Mouse (Mus musculus) CH12.LX (cell line): ENCODE measurements at regions not wholly inside any gene's neighbourhood (a gene's known extent, or its start where the extent isn't known, plus 50 kb on each side); places are given as distances from the start of the nearest gene placed in this dataset.
"Not testable (repeated sequence)": the region's sequence is repeated elsewhere in the genome, so short reads cannot be mapped to it uniquely, and the experiment has no call there.

ENCODE experiments used
- DNase-seq: peaks from one replicate; pipeline ENCODE4 v3.0.0-alpha.2; 2013; ENCODE audit errors: extremely low read depth
- H3K27ac ChIP-seq: 2 replicates; pipeline ENCODE4 v1.5.1; 2012; ENCODE audit warnings: low read depth, mild to moderate bottlenecking, control low read depth, moderate library complexity; ENCODE audit not compliant: insufficient read depth
- H3K27me3 ChIP-seq: replicated peaks from 2 replicates; pipeline ENCODE3; 2012; ENCODE audit warnings: inconsistent platforms
- H3K36me3 ChIP-seq, 2 experiments: replicated peaks in 1 of 2; 2 replicates each; pipeline versions ENCODE3 to v1.6.1; 2012; ENCODE audit warnings: inconsistent platforms in 1 of 2, low read length in 1 of 2, mild to moderate bottlenecking in 1 of 2, mixed read lengths in 1 of 2, moderate library complexity in 1 of 2; ENCODE audit not compliant: control insufficient read depth in 1 of 2, insufficient read depth in 1 of 2
- H3K4me1 ChIP-seq, 2 experiments: 2 replicates each; pipeline ENCODE4 v1.6.1; 2012; ENCODE audit warnings: inconsistent platforms in 1 of 2, moderate library complexity in 1 of 2; ENCODE audit not compliant: insufficient read depth in 2 of 2, control insufficient read depth in 1 of 2
- H3K4me2 ChIP-seq: 2 replicates; pipeline ENCODE4 v1.6.1; 2012; ENCODE audit warnings: low read depth, mild to moderate bottlenecking, control low read depth; ENCODE audit not compliant: poor library complexity, insufficient read depth, severe bottlenecking
- H3K4me3 ChIP-seq, 3 experiments: fragments of 150-350 bp in 1 of 3; sonication (generic) in 1 of 3; replicated peaks in 1 of 3; 2 replicates each; pipeline versions ENCODE3 to v1.5.1; 2011 to 2012; ENCODE audit warnings: low read depth in 2 of 3, low read length in 2 of 3, mild to moderate bottlenecking in 2 of 3, moderate library complexity in 2 of 3, control low read depth in 1 of 3, improper control_type of control experiment in 1 of 3, inconsistent platforms in 1 of 3, mixed read lengths in 1 of 3; ENCODE audit not compliant: poor library complexity in 1 of 3
- H3K79me2 ChIP-seq: replicated peaks from 2 replicates; pipeline ENCODE4 v1.6.1; 2012; ENCODE audit warnings: mild to moderate bottlenecking, moderate library complexity; ENCODE audit not compliant: control insufficient read depth, poor library complexity, insufficient read depth, severe bottlenecking; ENCODE audit errors: extremely low read depth
- H3K9ac ChIP-seq: 2 replicates; pipeline ENCODE4 v1.6.1; 2012; ENCODE audit warnings: low read depth, mild to moderate bottlenecking, control low read depth, moderate library complexity; ENCODE audit not compliant: insufficient read depth
- H3K9me3 ChIP-seq: replicated peaks from 2 replicates; pipeline ENCODE3; 2012; ENCODE audit warnings: low read length, inconsistent platforms, mixed read lengths
- EP300 ChIP-seq: IDR thresholded peaks from 2 replicates; pipeline ENCODE4 v1.6.1; 2011; ENCODE audit warnings: low read length, improper control_type of control experiment
- ETS1 ChIP-seq: conservative IDR thresholded peaks from 2 replicates; pipeline ENCODE4 v1.6.1; 2012; ENCODE audit warnings: low read depth, mild to moderate bottlenecking, inconsistent platforms, low read length, improper control_type of control experiment, moderate library complexity
- KAT2A ChIP-seq: IDR thresholded peaks from 2 replicates; pipeline ENCODE4 v1.6.1; 2012; ENCODE audit warnings: low read length, improper control_type of control experiment, inconsistent platforms; ENCODE audit not compliant: insufficient replicate concordance
- NRF1 ChIP-seq: IDR thresholded peaks from 2 replicates; pipeline ENCODE4 v1.6.1; 2014; ENCODE audit warnings: low read depth, mild to moderate bottlenecking, inconsistent platforms, low read length, improper control_type of control experiment, moderate library complexity
- POLR2AphosphoS2 ChIP-seq: IDR thresholded peaks from 2 replicates; pipeline ENCODE4 v1.6.1; 2011; ENCODE audit warnings: low read depth, low read length, improper control_type of control experiment
- SIN3A ChIP-seq: IDR thresholded peaks from 2 replicates; pipeline ENCODE4 v1.6.1; 2012; ENCODE audit warnings: low read length, improper control_type of control experiment, inconsistent platforms
- USF2 ChIP-seq: conservative IDR thresholded peaks from 2 replicates; pipeline ENCODE4 v1.6.1; 2011; ENCODE audit warnings: low read depth, low read length, improper control_type of control experiment
- ZNF384 ChIP-seq: IDR thresholded peaks from 2 replicates; pipeline ENCODE4 v1.6.1; 2012; ENCODE audit warnings: low read depth, low read length, improper control_type of control experiment, inconsistent platforms
- dilution Hi-C: fragments of 300-500 bp; cut with MboI; formaldehyde crosslinking; loops from 2 replicates; pipeline ENCODE4 v1.14.3; 2020; ENCODE audit warnings: low sequenced_read_pairs; ENCODE audit not compliant: extremely low pct_unique_long_range_greater_than_20kb, extremely low pct_ligation_motif_present
- in situ Hi-C: fragments of 300-500 bp; cut with MboI; formaldehyde crosslinking; loops from 3 replicates; pipeline ENCODE4 v1.14.3; 2019; ENCODE audit warnings: low sequenced_read_pairs, low pct_ligation_motif_present, low pct_unique_long_range_greater_than_20kb, mixed read lengths

GRCm38 (mm10) chr12:48020416-48020815 lies 1201.7 kb upstream of the Nova1 start:
- H3K27ac ChIP-seq = no peak overlapping the region
- H3K4me1 ChIP-seq = no peaks in the 10 kb centered on the region
- DNase-seq = no peak
- H3K4me3 ChIP-seq = no peak overlapping the region
- H3K4me2 ChIP-seq = no peak overlapping the region
- in situ Hi-C loops (no loop called here), dilution Hi-C loops (no loop called here)
- no peaks in the 10 kb centered on the region for H3K36me3 ChIP-seq
- H3K27me3 ChIP-seq = no peaks in the 10 kb centered on the region
- H3K9me3 ChIP-seq = no peaks in the 10 kb centered on the region
- H3K79me2 ChIP-seq = no peaks in the 10 kb centered on the region
- TF ChIP-seq KAT2A (no peak), POLR2AphosphoS2 (no peak)
- no peak overlapping the region for H3K9ac ChIP-seq

GRCm38 (mm10) chr12:47975868-47976267 lies 1157.1 kb upstream of the Nova1 start:
- Histone ChIP-seq H3K4me3 (no peak overlapping the region), H3K9me3 (no peaks in the 10 kb centered on the region), H3K27me3 (no peaks in the 10 kb centered on the region), H3K36me3 (no peaks in the 10 kb centered on the region), H3K79me2 (no peaks in the 10 kb centered on the region), H3K4me1 (no peaks in the 10 kb centered on the region), H3K4me2 (no peak overlapping the region), H3K9ac (no peak overlapping the region), H3K27ac (no peak overlapping the region)
- no peak for TF ChIP-seq NRF1
- no peak for TF ChIP-seq ZNF384
- no peak for TF ChIP-seq ETS1
- DNase-seq = no peak
- in situ Hi-C loops (no loop called here), dilution Hi-C loops (no loop called here)

GRCm38 (mm10) chr12:47969655-47970054 lies 1150.9 kb upstream of the Nova1 start:
- dilution Hi-C loops (no loop called here), in situ Hi-C loops (no loop called here)

DNA sequence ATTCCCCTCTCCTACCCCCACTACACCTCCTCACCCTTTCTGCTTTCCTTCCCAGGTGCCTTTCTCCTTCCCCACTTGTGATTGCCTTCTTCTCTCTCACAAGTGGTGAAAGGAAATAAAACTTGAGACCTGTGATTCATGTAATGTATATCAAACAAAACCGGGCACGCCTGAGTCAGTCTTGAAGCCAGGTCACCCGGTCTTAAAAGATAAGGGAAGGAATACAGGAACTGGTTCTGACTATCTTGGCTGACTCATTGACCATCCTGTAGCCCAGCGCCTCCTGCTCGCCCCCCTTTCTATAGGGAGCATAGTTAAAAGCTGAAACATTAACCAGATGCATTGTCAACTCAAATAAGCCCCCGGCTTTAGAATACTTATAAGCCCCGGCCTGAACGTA lies 1135.6 kb upstream of the Nova1 start:
- TF ChIP-seq SIN3A (no peak), USF2 (no peak)
- Histone ChIP-seq H3K27ac (no peak overlapping the region), H3K27me3 (no peaks in the 10 kb centered on the region), H3K36me3 (no peaks in the 10 kb centered on the region), H3K4me3 (no peak overlapping the region), H3K9ac (no peak overlapping the region), H3K9me3 (no peaks in the 10 kb centered on the region), H3K4me2 (no peak overlapping the region), H3K79me2 (no peaks in the 10 kb centered on the region), H3K4me1 (no peaks in the 10 kb centered on the region)
- dilution Hi-C loops (no loop called here), in situ Hi-C loops (no loop called here)
- no peak for DNase-seq

More at GRCm38 (mm10) chr12:47969655-47970054, 1150.9 kb upstream of the Nova1 start:
- no peak for TF ChIP-seq EP300
- Histone ChIP-seq H3K9me3 (no peaks in the 10 kb centered on the region), H3K27ac (no peak overlapping the region), H3K36me3 (no peaks in the 10 kb centered on the region), H3K4me3 (no peak overlapping the region), H3K79me2 (no peaks in the 10 kb centered on the region), H3K27me3 (no peaks in the 10 kb centered on the region), H3K4me1 (no peaks in the 10 kb centered on the region), H3K4me2 (no peak overlapping the region), H3K9ac (no peak overlapping the region)
- DNase-seq = no peak

GRCm38 (mm10) chr12:47939491-47939890 lies 1120.8 kb upstream of the Nova1 start:
- H3K27me3 ChIP-seq, H3K4me2 ChIP-seq, H3K4me1 ChIP-seq, H3K9me3 ChIP-seq, in situ Hi-C loops, H3K4me3 ChIP-seq, H3K27ac ChIP-seq, DNase-seq, dilution Hi-C loops, H3K9ac ChIP-seq, H3K79me2 ChIP-seq, H3K36me3 ChIP-seq: not testable (repeated sequence)
